Comparison of ENCODE assay signal across 10 mouse cellular contexts in genomic region chr12:56637181-56637566, GRCm38 (mm10). TPM values are rescaled to one million over a fixed set of nuclear protein-coding genes. Genes with fewer than 3 reads are reported as not detected.
DNase-seq lines count a peak whose midpoint lies in the region; ATAC-seq and TF ChIP-seq lines count a peak whose summit lies in the region.
"Had no signal": no experiment of that assay in that cellular context is flagged by ENCODE, and none has a peak within 500 bp of the region (broad histone marks: within the 10 kb centered on the region; RNA-seq: fewer than 3 reads in every experiment).

No protein-coding gene starts in this region.

- H3K4me1 ChIP-seq in intestine, postnatal 0 days (replicated peaks; ENCODE audit: control insufficient read depth, insufficient read depth, low read length), result no peaks in the 10 kb centered on the region
- peaks cover 16% of the 10 kb centered on the region for H3K4me1 ChIP-seq in midbrain, embryonic 10.5 days
- no peaks in the 10 kb centered on the region for H3K4me1 ChIP-seq in stomach, postnatal 0 days (replicated peaks; ENCODE audit: control insufficient read depth, insufficient read depth)

- no peak overlapping the region for H3K9ac ChIP-seq in intestine, postnatal 0 days (ENCODE audit: low read depth, low read length)
- H3K9ac ChIP-seq in stomach, postnatal 0 days (ENCODE audit: low read length), result no peak overlapping the region

- no peaks in the 10 kb centered on the region; the same call in 1 of the 2 replicates for H3K27me3 ChIP-seq in intestine, postnatal 0 days (replicated peaks; ENCODE audit: control insufficient read depth, insufficient read depth, low read length)
- H3K27me3 ChIP-seq in midbrain, embryonic 10.5 days (ENCODE audit: low read depth, poor library complexity, severe bottlenecking), result peaks cover 47% of the 10 kb centered on the region
- H3K27me3 ChIP-seq in stomach, postnatal 0 days (ENCODE audit: control insufficient read depth, insufficient read depth, low read length), result no peaks in the 10 kb centered on the region

- DNase-seq in adrenal gland, adult 18-20 months (ENCODE audit: low spot score in 2 of 2), result peak; percentile 48 to 53
- DNase-seq in adrenal gland, adult 8-10 months, result no peak
- peak; percentile 26 to 62 for DNase-seq in cerebellum, postnatal 25 days
- peak; percentile 59 to 66 for DNase-seq in frontal cortex, postnatal 36 days (ENCODE audit: low spot score in 2 of 2)
- peak; percentile 39 to 59 for DNase-seq in left cerebral cortex, postnatal 10 days (ENCODE audit: extremely low spot score in 1 of 2, low spot score in 2 of 2)
- peak; percentile 43 for DNase-seq in midbrain, embryonic 10.5 days (ENCODE audit: low spot score)
- DNase-seq in stomach, postnatal 0 days (ENCODE audit: low spot score), result peak; percentile 60

- intact Hi-C loops in left cerebral cortex, postnatal 10 days (cut with DNase I), result loop anchor here (5.0 to 10.0 kb wide), 2 partner anchors 582 to 750 kb away; no protein-coding TSS in a partner anchor

- no peak for ATAC-seq in intestine, postnatal 0 days
- ATAC-seq in stomach, postnatal 0 days (ENCODE audit: low FRiP score, low TSS enrichment), result no peak

- no peaks in the 10 kb centered on the region for H3K9me3 ChIP-seq in intestine, postnatal 0 days (ENCODE audit: control insufficient read depth)
- no peaks in the 10 kb centered on the region for H3K9me3 ChIP-seq in midbrain, embryonic 10.5 days (replicated peaks)
- no peaks in the 10 kb centered on the region for H3K9me3 ChIP-seq in stomach, postnatal 0 days (ENCODE audit: control insufficient read depth, low read length)

- peak overlapping the region; percentile 33 for H3K4me2 ChIP-seq in intestine, postnatal 0 days (replicated peaks; ENCODE audit: low read depth)
- H3K4me2 ChIP-seq in stomach, postnatal 0 days (replicated peaks; ENCODE audit: low read depth), result peak overlapping the region; percentile 32

- peak; percentile 63 for TF ChIP-seq CTCF in intestine, postnatal 0 days (IDR thresholded peaks at IDR 0.05; ENCODE audit: low read depth)
- peak; percentile 72 for TF ChIP-seq CTCF in stomach, postnatal 0 days (IDR thresholded peaks at IDR 0.05; ENCODE audit: low read depth)

- no peak overlapping the region for H3K27ac ChIP-seq in intestine, postnatal 0 days (ENCODE audit: low read depth, low read length)
- H3K27ac ChIP-seq in midbrain, embryonic 10.5 days (replicated peaks), result no peak overlapping the region
- H3K27ac ChIP-seq in stomach, postnatal 0 days (replicated peaks), result no peak overlapping the region

- no peaks in the 10 kb centered on the region for H3K36me3 ChIP-seq in intestine, postnatal 0 days (ENCODE audit: control insufficient read depth, insufficient read depth)
- H3K36me3 ChIP-seq in midbrain, embryonic 10.5 days, result no peaks in the 10 kb centered on the region
- no peaks in the 10 kb centered on the region for H3K36me3 ChIP-seq in stomach, postnatal 0 days (ENCODE audit: control insufficient read depth, insufficient read depth, low read length)

- no peak overlapping the region for H3K4me3 ChIP-seq in intestine, postnatal 0 days (ENCODE audit: low read depth, low read length)
- H3K4me3 ChIP-seq in midbrain, embryonic 10.5 days, result peak overlapping the region; percentile 38
- no peak overlapping the region for H3K4me3 ChIP-seq in stomach, postnatal 0 days (ENCODE audit: low read depth, low read length)

- 11% methylated on average over 5 of the region's 5 CpGs for WGBS in intestine, postnatal 0 days
- 7% methylated on average over 5 of the region's 5 CpGs for WGBS in midbrain, embryonic 10.5 days
- 8% methylated on average over 5 of the region's 5 CpGs for WGBS in stomach, postnatal 0 days

- TF ChIP-seq EP300 in stomach, postnatal 0 days (optimal IDR thresholded peaks at IDR 0.05), result no peak

RNA-seq across cellular contexts. Expression of gene Nkx2-9, which starts 24.1 kb away (rescaled TPM):
- under 1 TPM; 0.50 to 0.54 TPM for total RNA-seq in adrenal gland, adult 18-20 months (2021)
- under 1 TPM; 0.32 to 0.91 (median 0.63) TPM for total RNA-seq in adrenal gland, adult 8-10 months (2022)
- polyA plus RNA-seq in intestine, postnatal 0 days (2015; fragmentation: Nextera tagmentation; extraction: Ambion mirVana), result not detected in 2 replicates
- not detected for total RNA-seq in left cerebral cortex, postnatal 10 days (2021)
- 24.8 and 28.3 TPM in 2 replicates for polyA plus RNA-seq in midbrain, embryonic 10.5 days (2016; fragmentation: Nextera tagmentation; extraction: Ambion mirVana)
- not detected in 2 replicates for polyA plus RNA-seq in stomach, postnatal 0 days (2015; fragmentation: Nextera tagmentation; extraction: Ambion mirVana)
- total RNA-seq: left cerebral cortex, postnatal 36 days had no signal
- polyA plus RNA-seq: C2C12 had no signal

RNA-seq across cellular contexts. Expression of gene Pax9, which starts 54.4 kb away (rescaled TPM):
- total RNA-seq in adrenal gland, adult 18-20 months (2021), result not detected
- total RNA-seq in adrenal gland, adult 8-10 months (2022), result not detected
- polyA plus RNA-seq in intestine, postnatal 0 days (2015; fragmentation: Nextera tagmentation; extraction: Ambion mirVana), result not detected in 2 replicates
- total RNA-seq in left cerebral cortex, postnatal 10 days (2021), result not detected
- polyA plus RNA-seq in midbrain, embryonic 10.5 days (2016; fragmentation: Nextera tagmentation; extraction: Ambion mirVana), result 0.56 and 0.63 TPM in 2 replicates
- 1.0 and 1.3 TPM in 2 replicates for polyA plus RNA-seq in stomach, postnatal 0 days (2015; fragmentation: Nextera tagmentation; extraction: Ambion mirVana)
- total RNA-seq: left cerebral cortex, postnatal 36 days had no signal
